Mouse (Mus musculus) embryonic facial prominence, embryonic 10.5 days (tissue): Measurements from ENCODE around the gene Fxyd7. TPM values are rescaled to one million over a fixed set of nuclear protein-coding genes. Genes with fewer than 3 reads are reported as not detected.

Experiments used
- DNase-seq: peaks from one replicate; pipeline ENCODE4 v3.0.0-alpha.2; 2017; ENCODE audit warnings: low spot score
- H3K27ac ChIP-seq: fragments of 300-500 bp; sonication (generic); replicated peaks from 2 replicates; pipeline ENCODE4 v1.5.1; 2016; ENCODE audit warnings: mild to moderate bottlenecking
- H3K27me3 ChIP-seq: fragments of 300-500 bp; sonication (generic); replicated peaks from 2 replicates; pipeline ENCODE4 v1.6.1; 2016; ENCODE audit warnings: low read depth, mild to moderate bottlenecking; ENCODE audit not compliant: poor library complexity, severe bottlenecking
- H3K36me3 ChIP-seq: fragments of 300-500 bp; sonication (generic); replicated peaks from 2 replicates; pipeline ENCODE4 v1.6.1; 2016; ENCODE audit warnings: mild to moderate bottlenecking, moderate library complexity
- H3K4me1 ChIP-seq: fragments of 300-500 bp; sonication (generic); 2 replicates; pipeline ENCODE4 v1.6.1; 2016
- H3K4me3 ChIP-seq: fragments of 300-500 bp; sonication (generic); 2 replicates; pipeline ENCODE4 v1.5.1; 2016; ENCODE audit warnings: mild to moderate bottlenecking, moderate library complexity
- H3K9me3 ChIP-seq: fragments of 300-500 bp; sonication (generic); 2 replicates; pipeline ENCODE4 v1.6.1; 2016; ENCODE audit warnings: mild to moderate bottlenecking
- WGBS: fragments of 180-500 bp; shearing (Covaris S2); methylation state at CpG from one replicate; pipeline ENCODE4 v1.1.7; 2016; 5-methylcytosine and 5-hydroxymethylcytosine counted together
- polyA plus RNA-seq: library from polyadenylated mRNA; unstranded; fragments of >200 nt; fragmentation: Nextera tagmentation; extraction: Ambion mirVana; gene quantifications from 2 replicates; pipeline ENCODE4 v1.2.1, GENCODE M21; 2016

Fxyd7 gene
- polyA plus RNA-seq, 1 experiment from 2014 or later: 3.1 TPM

DNA sequence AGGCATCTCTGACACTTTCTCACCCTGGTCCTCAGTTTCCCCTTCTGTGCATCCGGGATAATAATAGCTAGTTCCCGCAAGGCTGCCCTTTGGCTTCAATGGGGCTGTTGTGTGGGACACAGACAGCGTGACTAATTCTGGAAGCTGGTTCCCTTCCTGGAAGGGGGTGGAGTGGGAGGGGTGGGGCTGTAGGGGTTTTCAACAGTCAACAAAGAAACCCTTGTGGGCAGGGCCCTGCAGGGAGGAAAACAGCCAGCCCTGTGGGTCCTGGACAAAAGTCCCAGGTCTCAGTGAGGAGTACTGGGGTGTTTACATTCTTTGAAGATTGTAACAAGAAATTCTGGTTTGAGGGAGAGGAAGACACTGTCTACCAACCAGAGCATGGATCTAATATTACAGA, 33.9 kb upstream of the Fxyd7 start:
- WGBS: 36% methylated on average over 3 of the region's 3 CpGs
- H3K27ac ChIP-seq: peak overlapping the region; percentile 36
- H3K4me1 ChIP-seq: peaks cover 40% of the 10 kb centered on the region
- no peaks in the 10 kb centered on the region for H3K36me3 ChIP-seq
- H3K9me3 ChIP-seq: no peaks in the 10 kb centered on the region
- no peaks in the 10 kb centered on the region for H3K27me3 ChIP-seq
- DNase-seq: peak; percentile 40
- no peak overlapping the region for H3K4me3 ChIP-seq

DNA sequence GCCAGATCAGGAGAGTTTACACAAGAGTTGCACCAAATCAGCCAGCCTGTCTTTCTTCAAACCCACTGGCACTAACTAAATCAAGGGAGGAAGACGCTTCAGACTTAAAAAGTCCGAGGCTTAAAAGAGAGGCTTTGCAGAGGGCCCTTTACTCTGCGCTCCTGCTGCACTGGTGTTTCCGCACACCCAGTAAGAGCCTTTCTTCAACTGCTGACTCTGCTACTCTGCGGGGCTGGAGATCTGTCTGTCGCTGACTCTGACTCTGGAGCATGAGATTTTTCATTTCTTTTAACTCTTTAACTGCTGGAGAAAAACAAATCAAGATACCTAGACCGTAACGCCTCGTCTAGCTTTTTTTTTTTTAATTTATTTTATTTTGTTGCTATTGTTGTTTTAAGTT, 32.9 kb upstream of the Fxyd7 start:
- WGBS: 55% methylated on average over 9 of the region's 9 CpGs
- H3K27ac ChIP-seq: peak overlapping the region; percentile 73

GRCm38 (mm10) chr7:31082831-31083588, 31.7 kb upstream of the Fxyd7 start:
- peak; percentile 33 for DNase-seq
- WGBS: 45% methylated on average over 14 of the region's 14 CpGs
- Histone ChIP-seq H3K4me3 (no peak overlapping the region), H3K27me3 (no peaks in the 10 kb centered on the region), H3K27ac (peak overlapping the region; percentile 73), H3K4me1 (peaks cover 45% of the 10 kb centered on the region), H3K9me3 (no peaks in the 10 kb centered on the region), H3K36me3 (no peaks in the 10 kb centered on the region)

More for the DNA sequence above, 32.9 kb upstream of the Fxyd7 start:
- no peak for DNase-seq
- no peak overlapping the region for H3K4me3 ChIP-seq
- no peaks in the 10 kb centered on the region for H3K9me3 ChIP-seq
- no peaks in the 10 kb centered on the region for H3K36me3 ChIP-seq
- no peaks in the 10 kb centered on the region for H3K27me3 ChIP-seq
- H3K4me1 ChIP-seq: peaks cover 40% of the 10 kb centered on the region

- no peak for DNase-seq
- H3K27ac ChIP-seq: 0 out of 2 replicates have a peak overlapping the region, but pooled peaks have one; percentile 30
- H3K4me1 ChIP-seq: peaks cover 53% of the 10 kb centered on the region
- no peaks in the 10 kb centered on the region for H3K27me3 ChIP-seq
- H3K36me3 ChIP-seq: no peaks in the 10 kb centered on the region
- no peaks in the 10 kb centered on the region for H3K9me3 ChIP-seq
- no peak overlapping the region for H3K4me3 ChIP-seq
Measured at GRCm38 (mm10) chr7:31082106-31082505, 30.8 kb upstream of the Fxyd7 start.

- H3K27me3 ChIP-seq: no peaks in the 10 kb centered on the region
- peaks cover 57% of the 10 kb centered on the region for H3K4me1 ChIP-seq
- H3K27ac ChIP-seq: no peak overlapping the region
- H3K36me3 ChIP-seq: no peaks in the 10 kb centered on the region
- H3K4me3 ChIP-seq: no peak overlapping the region
- no peaks in the 10 kb centered on the region for H3K9me3 ChIP-seq
- no peak for DNase-seq
- WGBS: 26% methylated on average over 1 of the region's 1 CpGs
Measured at GRCm38 (mm10) chr7:31081106-31081505, 29.8 kb upstream of the Fxyd7 start.

- Histone ChIP-seq H3K36me3 (no peaks in the 10 kb centered on the region), H3K4me1 (peaks cover 54% of the 10 kb centered on the region)
- 30% methylated on average over 3 of the region's 3 CpGs for WGBS
Measured at GRCm38 (mm10) chr7:31080611-31081010, 29.3 kb upstream of the Fxyd7 start.

GRCm38 (mm10) chr7:31079670-31080069, 28.4 kb upstream of the Fxyd7 start:
- H3K36me3 ChIP-seq: no peaks in the 10 kb centered on the region
- no peak overlapping the region for H3K4me3 ChIP-seq
- WGBS: 91% methylated on average over 8 of the region's 8 CpGs
- H3K4me1 ChIP-seq: peaks cover 46% of the 10 kb centered on the region
- H3K9me3 ChIP-seq: no peaks in the 10 kb centered on the region
- H3K27me3 ChIP-seq: no peaks in the 10 kb centered on the region
- no peak overlapping the region for H3K27ac ChIP-seq
- DNase-seq: no peak

More at GRCm38 (mm10) chr7:31080611-31081010, 29.3 kb upstream of the Fxyd7 start:
- no peaks in the 10 kb centered on the region for H3K27me3 ChIP-seq
- H3K4me3 ChIP-seq: no peak overlapping the region
- no peak for DNase-seq
- no peaks in the 10 kb centered on the region for H3K9me3 ChIP-seq
- H3K27ac ChIP-seq: no peak overlapping the region

DNA sequence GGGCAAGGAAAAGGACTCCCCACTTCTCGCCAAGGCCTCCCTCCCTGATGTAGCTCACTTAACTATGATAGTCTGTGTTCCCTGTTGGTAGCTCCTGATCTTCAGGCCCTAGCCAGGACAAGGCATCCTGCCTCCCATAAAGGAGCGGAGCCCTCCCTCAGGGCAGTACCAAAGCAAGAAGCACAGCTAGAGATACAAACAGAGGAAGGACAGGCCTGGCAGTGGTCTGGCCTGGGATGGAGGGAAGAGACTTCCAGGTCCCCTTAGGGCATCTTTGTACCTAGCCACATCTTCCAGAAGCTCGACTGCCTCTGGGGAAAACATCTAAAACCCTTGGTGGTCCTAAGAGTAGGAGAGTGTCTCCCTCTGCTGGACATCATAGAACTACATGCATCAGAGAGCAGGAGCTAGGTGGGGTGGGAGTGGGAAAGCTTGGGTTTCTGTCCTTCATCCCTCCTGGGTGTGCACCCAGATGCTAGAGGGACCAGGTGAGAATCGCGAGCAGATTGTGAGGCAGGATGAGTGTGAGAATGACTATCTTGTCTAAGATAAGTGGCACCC, 26.7 kb upstream of the Fxyd7 start:
- H3K27ac ChIP-seq: peak overlapping the region; percentile 69
- no peaks in the 10 kb centered on the region for H3K36me3 ChIP-seq
- WGBS: 34% methylated on average over 5 of the region's 5 CpGs
- peaks cover 30% of the 10 kb centered on the region for H3K4me1 ChIP-seq
- peak; percentile 50 for DNase-seq
- no peaks in the 10 kb centered on the region for H3K27me3 ChIP-seq
- H3K4me3 ChIP-seq: no peak overlapping the region
- H3K9me3 ChIP-seq: no peaks in the 10 kb centered on the region

- Histone ChIP-seq H3K4me3 (no peak overlapping the region), H3K36me3 (no peaks in the 10 kb centered on the region), H3K27me3 (no peaks in the 10 kb centered on the region), H3K4me1 (peaks cover 27% of the 10 kb centered on the region), H3K27ac (peak overlapping the region; percentile 69), H3K9me3 (no peaks in the 10 kb centered on the region)
- WGBS: 27% methylated on average over 6 of the region's 6 CpGs
- peak; percentile 43 for DNase-seq
Measured at GRCm38 (mm10) chr7:31077470-31077869, 26.2 kb upstream of the Fxyd7 start.

- H3K4me3 ChIP-seq: no peak within 1 kb of the TSS
- peak within 1 kb of the TSS; percentile 69 for H3K27ac ChIP-seq
- H3K36me3 ChIP-seq: no peaks in the 10 kb centered on the region
- H3K4me1 ChIP-seq: peaks cover 27% of the 10 kb centered on the region
- no peaks in the 10 kb centered on the region for H3K9me3 ChIP-seq
- 42% methylated on average over 5 of the region's 5 CpGs for WGBS
- DNase-seq: no peak
- no peaks in the 10 kb centered on the region for H3K27me3 ChIP-seq
Measured at GRCm38 (mm10) chr7:31076492-31076891, 25.2 kb upstream of the Fxyd7 start, which contains the start of gene Fxyd3. Gene Fxyd3, minus strand, starts transcription at chr7:31076704.

GRCm38 (mm10) chr7:31074713-31075069, 23.4 kb upstream of the Fxyd7 start:
- DNase-seq: no peak
- Histone ChIP-seq H3K27ac (0 out of 2 replicates have a peak overlapping the region, but pooled peaks have one; percentile 10), H3K4me1 (peaks cover 27% of the 10 kb centered on the region), H3K27me3 (no peaks in the 10 kb centered on the region), H3K9me3 (no peaks in the 10 kb centered on the region), H3K4me3 (no peak overlapping the region), H3K36me3 (no peaks in the 10 kb centered on the region)
- 79% methylated on average over 5 of the region's 5 CpGs for WGBS

- H3K27ac ChIP-seq: 0 out of 2 replicates have a peak overlapping the region, but pooled peaks have one; percentile 10
- no peak for DNase-seq
- no peak overlapping the region for H3K4me3 ChIP-seq
- 68% methylated on average over 7 of the region's 7 CpGs for WGBS
- H3K9me3 ChIP-seq: no peaks in the 10 kb centered on the region
- H3K27me3 ChIP-seq: no peaks in the 10 kb centered on the region
- peaks cover 27% of the 10 kb centered on the region for H3K4me1 ChIP-seq
- no peaks in the 10 kb centered on the region for H3K36me3 ChIP-seq
Measured at GRCm38 (mm10) chr7:31074061-31074712, 22.9 kb upstream of the Fxyd7 start.

DNA sequence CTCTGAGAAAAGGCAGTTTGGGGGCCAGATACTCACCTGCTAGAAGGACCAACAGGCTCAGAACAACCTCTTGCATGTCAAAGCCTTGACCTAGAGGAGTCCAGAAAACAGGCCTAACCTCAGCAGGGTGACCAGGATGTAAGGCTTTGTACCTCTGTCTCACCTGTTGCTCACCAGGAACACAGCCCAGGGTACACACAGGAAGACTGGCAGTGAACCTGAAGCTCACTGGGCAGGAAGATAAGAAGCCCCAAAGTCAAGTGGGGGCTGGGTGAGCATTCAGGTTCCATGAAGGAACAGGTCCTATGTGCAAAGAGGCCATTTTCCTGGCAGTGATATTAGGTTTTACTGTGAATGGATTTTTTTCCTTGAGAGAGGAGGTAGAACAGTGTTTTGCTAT, 22.3 kb upstream of the Fxyd7 start:
- DNase-seq: no peak
- Histone ChIP-seq H3K36me3 (no peaks in the 10 kb centered on the region), H3K27ac (no peak overlapping the region), H3K27me3 (no peaks in the 10 kb centered on the region), H3K4me1 (peaks cover 27% of the 10 kb centered on the region), H3K9me3 (no peaks in the 10 kb centered on the region), H3K4me3 (no peak overlapping the region)
